Mouse (Mus musculus) CH12.LX (cell line): Measurements from ENCODE around the gene Cmtm8. TPM values are rescaled to one million over a fixed set of nuclear protein-coding genes. Genes with fewer than 3 reads are reported as not detected.

Source experiments
- DNase-seq: peaks from one replicate; pipeline ENCODE4 v3.0.0-alpha.2; 2013; ENCODE audit errors: extremely low read depth
- H3K27ac ChIP-seq: 2 replicates; pipeline ENCODE4 v1.5.1; 2012; ENCODE audit warnings: low read depth, mild to moderate bottlenecking, control low read depth, moderate library complexity; ENCODE audit not compliant: insufficient read depth
- H3K27me3 ChIP-seq: replicated peaks from 2 replicates; pipeline ENCODE3; 2012; ENCODE audit warnings: inconsistent platforms
- H3K36me3 ChIP-seq, 2 experiments: replicated peaks in 1 of 2; 2 replicates each; pipeline versions ENCODE3 to v1.6.1; 2012; ENCODE audit warnings: inconsistent platforms in 1 of 2, low read length in 1 of 2, mild to moderate bottlenecking in 1 of 2, mixed read lengths in 1 of 2, moderate library complexity in 1 of 2; ENCODE audit not compliant: control insufficient read depth in 1 of 2, insufficient read depth in 1 of 2
- H3K4me1 ChIP-seq, 2 experiments: 2 replicates each; pipeline ENCODE4 v1.6.1; 2012; ENCODE audit warnings: inconsistent platforms in 1 of 2, moderate library complexity in 1 of 2; ENCODE audit not compliant: insufficient read depth in 2 of 2, control insufficient read depth in 1 of 2
- H3K4me2 ChIP-seq: 2 replicates; pipeline ENCODE4 v1.6.1; 2012; ENCODE audit warnings: low read depth, mild to moderate bottlenecking, control low read depth; ENCODE audit not compliant: poor library complexity, insufficient read depth, severe bottlenecking
- H3K4me3 ChIP-seq, 3 experiments: fragments of 150-350 bp in 1 of 3; sonication (generic) in 1 of 3; replicated peaks in 1 of 3; 2 replicates each; pipeline versions ENCODE3 to v1.5.1; 2011 to 2012; ENCODE audit warnings: low read depth in 2 of 3, low read length in 2 of 3, mild to moderate bottlenecking in 2 of 3, moderate library complexity in 2 of 3, control low read depth in 1 of 3, improper control_type of control experiment in 1 of 3, inconsistent platforms in 1 of 3, mixed read lengths in 1 of 3; ENCODE audit not compliant: poor library complexity in 1 of 3
- H3K79me2 ChIP-seq: replicated peaks from 2 replicates; pipeline ENCODE4 v1.6.1; 2012; ENCODE audit warnings: mild to moderate bottlenecking, moderate library complexity; ENCODE audit not compliant: control insufficient read depth, poor library complexity, insufficient read depth, severe bottlenecking; ENCODE audit errors: extremely low read depth
- H3K9ac ChIP-seq: 2 replicates; pipeline ENCODE4 v1.6.1; 2012; ENCODE audit warnings: low read depth, mild to moderate bottlenecking, control low read depth, moderate library complexity; ENCODE audit not compliant: insufficient read depth
- H3K9me3 ChIP-seq: replicated peaks from 2 replicates; pipeline ENCODE3; 2012; ENCODE audit warnings: low read length, inconsistent platforms, mixed read lengths
- CHD1 ChIP-seq: IDR thresholded peaks from 2 replicates; pipeline ENCODE4 v1.6.1; 2012; ENCODE audit warnings: low read depth, low read length, improper control_type of control experiment, inconsistent platforms
- CTCF ChIP-seq, 2 experiments: IDR thresholded peaks in 1 of 2; conservative IDR thresholded peaks in 1 of 2; 2 replicates each; pipeline ENCODE4 v1.5.1; 2011 to 2012; ENCODE audit warnings: low read depth in 2 of 2, low read length in 2 of 2, improper control_type of control experiment in 1 of 2, inconsistent platforms in 1 of 2, mild to moderate bottlenecking in 1 of 2, moderate library complexity in 1 of 2
- E2F4 ChIP-seq: IDR thresholded peaks from 2 replicates; pipeline ENCODE4 v1.6.1; 2011; ENCODE audit warnings: low read depth, low read length, improper control_type of control experiment; ENCODE audit not compliant: insufficient replicate concordance
- ELF1 ChIP-seq: IDR thresholded peaks from 2 replicates; pipeline ENCODE4 v1.6.1; 2014; ENCODE audit warnings: low read depth, mild to moderate bottlenecking, inconsistent platforms, low read length, improper control_type of control experiment
- EP300 ChIP-seq: IDR thresholded peaks from 2 replicates; pipeline ENCODE4 v1.6.1; 2011; ENCODE audit warnings: low read length, improper control_type of control experiment
- GABPA ChIP-seq: IDR thresholded peaks from 2 replicates; pipeline ENCODE4 v1.6.1; 2012; ENCODE audit warnings: low read depth, low read length, improper control_type of control experiment, inconsistent platforms; ENCODE audit not compliant: insufficient replicate concordance
- HCFC1 ChIP-seq: IDR thresholded peaks from 2 replicates; pipeline ENCODE4 v1.6.1; 2012; ENCODE audit warnings: low read depth, mild to moderate bottlenecking, inconsistent platforms, low read length, improper control_type of control experiment
- IRF4 ChIP-seq: IDR thresholded peaks from 2 replicates; pipeline ENCODE4 v1.6.1; 2014; ENCODE audit warnings: low read depth, mild to moderate bottlenecking, inconsistent platforms, low read length, improper control_type of control experiment
- MAX ChIP-seq: IDR thresholded peaks from 2 replicates; pipeline ENCODE4 v1.6.1; 2011; ENCODE audit warnings: low read length, improper control_type of control experiment
- MEF2A ChIP-seq: IDR thresholded peaks from 2 replicates; pipeline ENCODE4 v1.6.1; 2014; ENCODE audit warnings: low read depth, mild to moderate bottlenecking, inconsistent platforms, low read length, improper control_type of control experiment, borderline replicate concordance
- MXI1 ChIP-seq: IDR thresholded peaks from 2 replicates; pipeline ENCODE4 v1.6.1; 2011; ENCODE audit warnings: mild to moderate bottlenecking, low read depth, low read length, improper control_type of control experiment
- MYC ChIP-seq: IDR thresholded peaks from 2 replicates; pipeline ENCODE4 v1.6.1; 2011; ENCODE audit warnings: low read depth, mild to moderate bottlenecking, improper control_type of control experiment, low read length
- NELFE ChIP-seq: IDR thresholded peaks from 2 replicates; pipeline ENCODE4 v1.6.1; 2011; ENCODE audit warnings: low read depth, low read length, improper control_type of control experiment
- PAX5 ChIP-seq: IDR thresholded peaks from 2 replicates; pipeline ENCODE4 v1.6.1; 2012; ENCODE audit warnings: low read length, inconsistent platforms, mixed read lengths
- POLR2A ChIP-seq: IDR thresholded peaks from 2 replicates; pipeline ENCODE4 v1.6.1; 2011; ENCODE audit warnings: low read depth, mild to moderate bottlenecking, improper control_type of control experiment, low read length
- RAD21 ChIP-seq: IDR thresholded peaks from 2 replicates; pipeline ENCODE4 v1.6.1; 2011; ENCODE audit warnings: low read depth, mild to moderate bottlenecking, low read length, improper control_type of control experiment, moderate library complexity
- SIN3A ChIP-seq: IDR thresholded peaks from 2 replicates; pipeline ENCODE4 v1.6.1; 2012; ENCODE audit warnings: low read length, improper control_type of control experiment, inconsistent platforms
- SMC3 ChIP-seq: IDR thresholded peaks from 2 replicates; pipeline ENCODE4 v1.6.1; 2011; ENCODE audit warnings: low read depth, low read length, improper control_type of control experiment
- TBP ChIP-seq: conservative IDR thresholded peaks from 2 replicates; pipeline ENCODE4 v1.6.1; 2011; ENCODE audit warnings: low read depth, low read length, improper control_type of control experiment
- TCF12 ChIP-seq: IDR thresholded peaks from 2 replicates; pipeline ENCODE4 v1.6.1; 2014; ENCODE audit warnings: low read depth, mild to moderate bottlenecking, inconsistent platforms, low read length, improper control_type of control experiment
- UBTF ChIP-seq: IDR thresholded peaks from 2 replicates; pipeline ENCODE4 v1.6.1; 2012; ENCODE audit warnings: low read depth, mild to moderate bottlenecking, inconsistent platforms, low read length, improper control_type of control experiment, moderate library complexity
- USF1 ChIP-seq: IDR thresholded peaks from 2 replicates; pipeline ENCODE4 v1.6.1; 2014; ENCODE audit warnings: low read depth, mild to moderate bottlenecking, inconsistent platforms, low read length, improper control_type of control experiment
- USF2 ChIP-seq: conservative IDR thresholded peaks from 2 replicates; pipeline ENCODE4 v1.6.1; 2011; ENCODE audit warnings: low read depth, low read length, improper control_type of control experiment
- ZC3H11A ChIP-seq: IDR thresholded peaks from 2 replicates; pipeline ENCODE4 v1.6.1; 2012; ENCODE audit warnings: low read depth, mild to moderate bottlenecking, inconsistent platforms, low read length, improper control_type of control experiment
- dilution Hi-C: fragments of 300-500 bp; cut with MboI; formaldehyde crosslinking; loops from 2 replicates; pipeline ENCODE4 v1.14.3; 2020; ENCODE audit warnings: low sequenced_read_pairs; ENCODE audit not compliant: extremely low pct_unique_long_range_greater_than_20kb, extremely low pct_ligation_motif_present
- in situ Hi-C: fragments of 300-500 bp; cut with MboI; formaldehyde crosslinking; loops from 3 replicates; pipeline ENCODE4 v1.14.3; 2019; ENCODE audit warnings: low sequenced_read_pairs, low pct_ligation_motif_present, low pct_unique_long_range_greater_than_20kb, mixed read lengths
- polyA plus RNA-seq: library from polyadenylated mRNA; unstranded; fragments of >175 nt; gene quantifications from 2 replicates; pipeline ENCODE4 v1.2.1, GENCODE M21; 2012; ENCODE audit warnings: low read depth; ENCODE audit not compliant: insufficient read length
- total RNA-seq, 2 experiments: library from RNA; depleted of rRNA; stranded (reverse); fragments of 300-350 nt in 1 of 2; fragments of >200 nt in 1 of 2; gene quantifications; 2 replicates each; pipeline ENCODE4 v1.2.3; 2012 to 2014

Gene Cmtm8
- total and polyA plus RNA-seq, 3 experiments, result 1.6 to 4.1 (median 2.7) TPM

GRCm38 (mm10) chr9:114796473-114797050, 47.4 kb downstream of the Cmtm8 start:
- no peaks in the 10 kb centered on the region for H3K36me3 ChIP-seq
- dilution Hi-C loops (no loop called here), in situ Hi-C loops (loop anchor here (10.0 kb wide), 1 partner anchor 128 kb away; no protein-coding TSS in a partner anchor)

GRCm38 (mm10) chr9:114794491-114794890, 49.5 kb downstream of the Cmtm8 start:
- H3K9ac ChIP-seq, result no peak overlapping the region
- dilution Hi-C loops, result no loop called here

More at GRCm38 (mm10) chr9:114796473-114797050, 47.4 kb downstream of the Cmtm8 start:
- TF ChIP-seq TCF12, result no peak
- no peak for TF ChIP-seq HCFC1
- TF ChIP-seq GABPA, result no peak
- no peak for TF ChIP-seq CTCF (conservative IDR thresholded peaks at IDR 0.05 in 1 of 2, IDR thresholded peaks at IDR 0.05 in 1 of 2; ENCODE audit: low read depth in 2 of 2, low read length in 2 of 2)
- no peak for TF ChIP-seq SMC3
- no peak for TF ChIP-seq SIN3A
- TF ChIP-seq CHD1, result no peak
- no peak for TF ChIP-seq RAD21
- no peak for TF ChIP-seq EP300
- no peak for TF ChIP-seq PAX5
- no peak for TF ChIP-seq UBTF
- TF ChIP-seq NELFE, result no peak
- TF ChIP-seq E2F4, result no peak
- TF ChIP-seq MAX, result no peak
- no peak overlapping the region for H3K4me2 ChIP-seq
- H3K9ac ChIP-seq, result no peak overlapping the region
- H3K79me2 ChIP-seq, result no peaks in the 10 kb centered on the region
- H3K27ac ChIP-seq, result no peak overlapping the region
- peaks cover 0 to 13% of the 10 kb centered on the region in 2 experiments; a peak in 2 of 4 replicates for H3K4me1 ChIP-seq
- no peaks in the 10 kb centered on the region for H3K9me3 ChIP-seq
- no peak overlapping the region for H3K4me3 ChIP-seq
- H3K27me3 ChIP-seq, result no peaks in the 10 kb centered on the region
- DNase-seq, result no peak

More at GRCm38 (mm10) chr9:114794491-114794890, 49.5 kb downstream of the Cmtm8 start:
- Histone ChIP-seq H3K4me2 (peak overlapping the region; percentile 2; the same call in 1 of the 2 replicates), H3K27me3 (no peaks in the 10 kb centered on the region), H3K9me3 (no peaks in the 10 kb centered on the region), H3K79me2 (no peaks in the 10 kb centered on the region), H3K27ac (no peak overlapping the region), H3K4me1 (peaks cover 0 to 13% of the 10 kb centered on the region in 2 experiments; a peak in 2 of 4 replicates), H3K36me3 (no peaks in the 10 kb centered on the region), H3K4me3 (no peak overlapping the region)
- TF ChIP-seq TBP (no peak), ELF1 (no peak), ZC3H11A (no peak), USF1 (no peak), POLR2A (no peak), IRF4 (no peak), USF2 (no peak), MYC (no peak), RAD21 (no peak), E2F4 (no peak), MXI1 (no peak), MEF2A (no peak), UBTF (no peak)
- in situ Hi-C loops, result loop anchor here (5.0 to 10.0 kb wide), 2 partner anchors 37 to 130 kb away; no protein-coding TSS in a partner anchor
- no peak for DNase-seq
